Mouse (Mus musculus): ENCODE data around the gene Fam131c.

Gene Fam131c

GRCm38 (mm10) chr4:141408577-141408976 lies 40.6 kb downstream of the Fam131c start:
- DNase-seq (ENCODE audit: low read depth, low spot score) = no peak

GRCm38 (mm10) chr4:141411430-141411992 lies 43.5 kb downstream of the Fam131c start:
- DNase-seq (ENCODE audit: low read depth, low spot score) = no peak

GRCm38 (mm10) chr4:141415924-141416323 lies 47.9 kb downstream of the Fam131c start, which contains the start of gene Clcnkb:
Gene Clcnkb (minus strand): TSS chr4:141416014.
- DNase-seq (ENCODE audit: low read depth, low spot score) = no peak

GRCm38 (mm10) chr4:141419398-141420191 lies 51.6 kb downstream of the Fam131c start:
- DNase-seq (ENCODE audit: low read depth, low spot score) = peak; percentile 68

- no peak for DNase-seq (ENCODE audit: low read depth, low spot score)
These were observed 52.3 kb downstream of the Fam131c start, which contains the start of gene Hspb7 for GRCm38 (mm10) chr4:141420192-141420829. Gene Hspb7 (plus strand): TSS chr4:141420779.

GRCm38 (mm10) chr4:141420886-141421285 lies 52.9 kb downstream of the Fam131c start:
- no peak for DNase-seq (ENCODE audit: low read depth, low spot score)

- DNase-seq (ENCODE audit: low read depth, low spot score) = no peak
These were observed 53.4 kb downstream of the Fam131c start for GRCm38 (mm10) chr4:141421423-141421822.

- DNase-seq (ENCODE audit: low read depth, low spot score) = no peak
These were observed 54.8 kb downstream of the Fam131c start for GRCm38 (mm10) chr4:141422841-141423240.

GRCm38 (mm10) chr4:141423288-141423687 lies 55.3 kb downstream of the Fam131c start:
- no peak for DNase-seq (ENCODE audit: low read depth, low spot score)

- DNase-seq (ENCODE audit: low read depth, low spot score) = no peak
These were observed 55.8 kb downstream of the Fam131c start for GRCm38 (mm10) chr4:141423691-141424431.

GRCm38 (mm10) chr4:141425484-141426479 lies 57.8 kb downstream of the Fam131c start:
- DNase-seq (ENCODE audit: low read depth, low spot score) = peak; percentile 93

- DNase-seq (ENCODE audit: low read depth, low spot score) = no peak
These were observed 59.1 kb downstream of the Fam131c start for GRCm38 (mm10) chr4:141426796-141427745.

- DNase-seq (ENCODE audit: low read depth, low spot score) = no peak
These were observed 59.9 kb downstream of the Fam131c start for GRCm38 (mm10) chr4:141427921-141428320.

GRCm38 (mm10) chr4:141429381-141429780 lies 61.4 kb downstream of the Fam131c start:
- DNase-seq (ENCODE audit: low read depth, low spot score) = no peak

- DNase-seq (ENCODE audit: low read depth, low spot score) = peak; percentile 48
These were observed 61.8 kb downstream of the Fam131c start for GRCm38 (mm10) chr4:141429847-141430246.

- DNase-seq (ENCODE audit: low read depth, low spot score) = peak; percentile 86
These were observed 63.0 kb downstream of the Fam131c start for GRCm38 (mm10) chr4:141430997-141431396.

- DNase-seq (ENCODE audit: low read depth, low spot score) = no peak
These were observed 64.6 kb downstream of the Fam131c start for GRCm38 (mm10) chr4:141432666-141433065.

GRCm38 (mm10) chr4:141433191-141433590 lies 65.2 kb downstream of the Fam131c start:
- no peak for DNase-seq (ENCODE audit: low read depth, low spot score)

All from brain, adult 2 months (tissue).